ENCODE assay signal across 8 mouse cellular contexts in genomic region chr11:103141101-103141943, GRCm38 (mm10). TPM values are rescaled to one million over a fixed set of nuclear protein-coding genes. Genes with fewer than 3 reads are reported as not detected.
A peak's percentile ranks its signal among the peaks of the same experiment; 100 is the strongest.
DNase-seq lines count a peak whose midpoint lies in the region; ATAC-seq and TF ChIP-seq lines count a peak whose summit lies in the region.

No protein-coding gene starts in this region.

- peaks cover 5% of the 10 kb centered on the region for H3K36me3 ChIP-seq in forebrain, embryonic 16.5 days (ENCODE audit: control insufficient read depth, insufficient read depth)
- H3K36me3 ChIP-seq in hindbrain, embryonic 13.5 days: peaks cover 24% of the 10 kb centered on the region
- peaks cover 17% of the 10 kb centered on the region for H3K36me3 ChIP-seq in limb, embryonic 15.5 days
- peaks cover 22% of the 10 kb centered on the region for H3K36me3 ChIP-seq in midbrain, postnatal 0 days (ENCODE audit: insufficient read depth, low read length)

- H3K4me1 ChIP-seq in forebrain, embryonic 16.5 days (replicated peaks; ENCODE audit: control insufficient read depth, insufficient read depth, low read length): peaks cover 14% of the 10 kb centered on the region
- peaks cover 35% of the 10 kb centered on the region for H3K4me1 ChIP-seq in hindbrain, embryonic 13.5 days (replicated peaks)
- peaks cover 30% of the 10 kb centered on the region for H3K4me1 ChIP-seq in limb, embryonic 15.5 days
- peaks cover 14% of the 10 kb centered on the region; the same call in 1 of the 2 replicates for H3K4me1 ChIP-seq in midbrain, postnatal 0 days (ENCODE audit: insufficient read depth, low read length)

- 32% methylated on average over 11 of the region's 11 CpGs for WGBS in forebrain, embryonic 16.5 days
- WGBS in hindbrain, embryonic 13.5 days: 41% methylated on average over 11 of the region's 11 CpGs
- 28% methylated on average over 11 of the region's 11 CpGs for WGBS in limb, embryonic 15.5 days
- WGBS in midbrain, postnatal 0 days: 30% methylated on average over 11 of the region's 11 CpGs

- H3K9ac ChIP-seq in forebrain, embryonic 16.5 days (replicated peaks; ENCODE audit: low read depth, low read length): 0 out of 2 replicates have a peak overlapping the region, but pooled peaks have one; percentile 35
- peak overlapping the region; percentile 43 for H3K9ac ChIP-seq in hindbrain, embryonic 13.5 days
- no peak overlapping the region for H3K9ac ChIP-seq in limb, embryonic 15.5 days
- H3K9ac ChIP-seq in midbrain, postnatal 0 days (replicated peaks; ENCODE audit: low read length, poor library complexity, severe bottlenecking): peak overlapping the region; percentile 19; the same call in 1 of the 2 replicates

- TF ChIP-seq CTCF in midbrain, postnatal 0 days (IDR thresholded peaks at IDR 0.05): no peak

- DNase-seq in right cerebral cortex, postnatal 10 days (ENCODE audit: low spot score in 2 of 2): peak; percentile 52 to 64
- no peak for DNase-seq in right cerebral cortex, adult 2 months (ENCODE audit: low spot score in 2 of 2)
- peak; percentile 30 for DNase-seq in midbrain, postnatal 0 days (ENCODE audit: low spot score)
- no peak for DNase-seq in left cerebral cortex, adult 18-20 months (ENCODE audit: low spot score in 2 of 2)

- no peak overlapping the region for H3K4me2 ChIP-seq in forebrain, embryonic 16.5 days (ENCODE audit: low read length)
- peak overlapping the region; percentile 15; the same call in 1 of the 2 replicates for H3K4me2 ChIP-seq in hindbrain, embryonic 13.5 days
- H3K4me2 ChIP-seq in limb, embryonic 15.5 days: no peak overlapping the region
- no peak overlapping the region for H3K4me2 ChIP-seq in midbrain, postnatal 0 days (ENCODE audit: low read depth, low read length, poor library complexity, severe bottlenecking)

- ATAC-seq in forebrain, embryonic 16.5 days: no peak
- ATAC-seq in hindbrain, embryonic 13.5 days (ENCODE audit: low FRiP score): 0 out of 2 replicates have a peak, but pooled peaks have one; percentile 16
- no peak for ATAC-seq in limb, embryonic 15.5 days (ENCODE audit: insufficient number of reproducible peaks, low FRiP score, low TSS enrichment, low read depth)
- no peak for ATAC-seq in midbrain, postnatal 0 days (ENCODE audit: low FRiP score)
- no peak for ATAC-seq in granulocyte monocyte progenitor cell, adult 5-6 weeks (replicated peaks; ENCODE audit: poor library complexity, severe bottlenecking)

- no peaks in the 10 kb centered on the region for H3K27me3 ChIP-seq in forebrain, embryonic 16.5 days (replicated peaks; ENCODE audit: control insufficient read depth, insufficient read depth, low read length)
- H3K27me3 ChIP-seq in hindbrain, embryonic 13.5 days: no peaks in the 10 kb centered on the region
- no peaks in the 10 kb centered on the region for H3K27me3 ChIP-seq in limb, embryonic 15.5 days
- H3K27me3 ChIP-seq in midbrain, postnatal 0 days (ENCODE audit: insufficient read depth, low read length): no peaks in the 10 kb centered on the region

- no peaks in the 10 kb centered on the region for H3K9me3 ChIP-seq in forebrain, embryonic 16.5 days (ENCODE audit: control insufficient read depth, low read length)
- no peaks in the 10 kb centered on the region for H3K9me3 ChIP-seq in hindbrain, embryonic 13.5 days
- no peaks in the 10 kb centered on the region for H3K9me3 ChIP-seq in limb, embryonic 15.5 days
- H3K9me3 ChIP-seq in midbrain, postnatal 0 days (ENCODE audit: low read length): no peaks in the 10 kb centered on the region

- H3K4me3 ChIP-seq in forebrain, embryonic 16.5 days (replicated peaks; ENCODE audit: low read length): no peak overlapping the region
- no peak overlapping the region for H3K4me3 ChIP-seq in hindbrain, embryonic 13.5 days
- H3K4me3 ChIP-seq in limb, embryonic 15.5 days: no peak overlapping the region
- no peak overlapping the region for H3K4me3 ChIP-seq in midbrain, postnatal 0 days (ENCODE audit: low read depth, low read length)

- H3K27ac ChIP-seq in forebrain, embryonic 16.5 days (ENCODE audit: low read length): peak overlapping the region; percentile 62
- H3K27ac ChIP-seq in hindbrain, embryonic 13.5 days: peak overlapping the region; percentile 94
- peak overlapping the region; percentile 83 for H3K27ac ChIP-seq in limb, embryonic 15.5 days
- peak overlapping the region; percentile 93 for H3K27ac ChIP-seq in midbrain, postnatal 0 days (ENCODE audit: low read depth, low read length)

RNA-seq across cellular contexts. Expression of gene Hexim2, which starts 9.1 kb away (rescaled TPM):
- 19.9 and 25.9 TPM in 2 replicates for polyA plus RNA-seq in forebrain, embryonic 16.5 days (2015; fragmentation: Nextera tagmentation; extraction: Ambion mirVana)
- polyA plus RNA-seq in hindbrain, embryonic 13.5 days (2015; fragmentation: Nextera tagmentation; extraction: Ambion mirVana): 21.3 and 22.3 TPM in 2 replicates
- polyA plus RNA-seq in limb, embryonic 15.5 days (2015; fragmentation: Nextera tagmentation; extraction: Ambion mirVana): 11.7 and 12.2 TPM in 2 replicates
- 46.3 and 57.8 TPM in 2 replicates for total RNA-seq in midbrain, postnatal 0 days (2014; rRNA removed)
- polyA plus RNA-seq in midbrain, postnatal 0 days (2015; fragmentation: Nextera tagmentation; extraction: Ambion mirVana): 38.0 and 40.5 TPM in 2 replicates
- total RNA-seq in granulocyte monocyte progenitor cell, adult 5-6 weeks (2014; fragmentation: Nextera tagmentation): 2.6 and 6.4 TPM in 2 replicates
- 1.3 and 3.4 TPM in 2 replicates for total RNA-seq in granulocyte monocyte progenitor cell, adult 5-6 weeks (2017)
- total RNA-seq in left cerebral cortex, adult 18-20 months (2021): 10 to 100 TPM; 16.1 to 16.2 TPM

RNA-seq across cellular contexts. Expression of gene Hexim1, which starts 25.3 kb away (rescaled TPM):
- polyA plus RNA-seq in forebrain, embryonic 16.5 days (2015; fragmentation: Nextera tagmentation; extraction: Ambion mirVana): 3.5 and 4.1 TPM in 2 replicates
- polyA plus RNA-seq in hindbrain, embryonic 13.5 days (2015; fragmentation: Nextera tagmentation; extraction: Ambion mirVana): 3.6 and 4.3 TPM in 2 replicates
- 5.0 and 5.8 TPM in 2 replicates for polyA plus RNA-seq in limb, embryonic 15.5 days (2015; fragmentation: Nextera tagmentation; extraction: Ambion mirVana)
- total RNA-seq in midbrain, postnatal 0 days (2014; rRNA removed): 15.5 and 19.1 TPM in 2 replicates
- polyA plus RNA-seq in midbrain, postnatal 0 days (2015; fragmentation: Nextera tagmentation; extraction: Ambion mirVana): 3.2 and 4.5 TPM in 2 replicates
- 9.7 and 13.5 TPM in 2 replicates for total RNA-seq in granulocyte monocyte progenitor cell, adult 5-6 weeks (2014; fragmentation: Nextera tagmentation)
- 28.7 and 31.0 TPM in 2 replicates for total RNA-seq in granulocyte monocyte progenitor cell, adult 5-6 weeks (2017)
- 10 to 100 TPM; 42.6 to 52.8 TPM for total RNA-seq in left cerebral cortex, adult 18-20 months (2021)

RNA-seq across cellular contexts. Expression of gene Fmnl1, which starts 29.6 kb away (rescaled TPM):
- 2.7 and 6.7 TPM in 2 replicates for polyA plus RNA-seq in forebrain, embryonic 16.5 days (2015; fragmentation: Nextera tagmentation; extraction: Ambion mirVana)
- 3.1 and 3.3 TPM in 2 replicates for polyA plus RNA-seq in hindbrain, embryonic 13.5 days (2015; fragmentation: Nextera tagmentation; extraction: Ambion mirVana)
- polyA plus RNA-seq in limb, embryonic 15.5 days (2015; fragmentation: Nextera tagmentation; extraction: Ambion mirVana): 2.4 and 3.0 TPM in 2 replicates
- 12.0 and 14.3 TPM in 2 replicates for total RNA-seq in midbrain, postnatal 0 days (2014; rRNA removed)
- 7.3 and 9.5 TPM in 2 replicates for polyA plus RNA-seq in midbrain, postnatal 0 days (2015; fragmentation: Nextera tagmentation; extraction: Ambion mirVana)
- total RNA-seq in granulocyte monocyte progenitor cell, adult 5-6 weeks (2014; fragmentation: Nextera tagmentation): 58.4 and 94.0 TPM in 2 replicates
- 21.3 and 31.0 TPM in 2 replicates for total RNA-seq in granulocyte monocyte progenitor cell, adult 5-6 weeks (2017)
- total RNA-seq in left cerebral cortex, adult 18-20 months (2021): 100 to 1,000 TPM; 169 to 206 TPM

RNA-seq across cellular contexts. Expression of gene Acbd4, which starts 39.8 kb away (rescaled TPM):
- 17.0 and 17.8 TPM in 2 replicates for polyA plus RNA-seq in forebrain, embryonic 16.5 days (2015; fragmentation: Nextera tagmentation; extraction: Ambion mirVana)
- polyA plus RNA-seq in hindbrain, embryonic 13.5 days (2015; fragmentation: Nextera tagmentation; extraction: Ambion mirVana): 7.3 and 9.0 TPM in 2 replicates
- polyA plus RNA-seq in limb, embryonic 15.5 days (2015; fragmentation: Nextera tagmentation; extraction: Ambion mirVana): 27.8 and 34.6 TPM in 2 replicates
- total RNA-seq in midbrain, postnatal 0 days (2014; rRNA removed): 21.8 and 22.9 TPM in 2 replicates
- 17.5 and 21.8 TPM in 2 replicates for polyA plus RNA-seq in midbrain, postnatal 0 days (2015; fragmentation: Nextera tagmentation; extraction: Ambion mirVana)
- 4.8 and 9.6 TPM in 2 replicates for total RNA-seq in granulocyte monocyte progenitor cell, adult 5-6 weeks (2014; fragmentation: Nextera tagmentation)
- 5.8 and 10.7 TPM in 2 replicates for total RNA-seq in granulocyte monocyte progenitor cell, adult 5-6 weeks (2017)
- total RNA-seq in left cerebral cortex, adult 18-20 months (2021): 10 to 100 TPM; 85.2 to 90.4 TPM

RNA-seq across cellular contexts. Expression of gene Plcd3, which starts 39.9 kb away (rescaled TPM):
- polyA plus RNA-seq in forebrain, embryonic 16.5 days (2015; fragmentation: Nextera tagmentation; extraction: Ambion mirVana): 2.5 and 2.6 TPM in 2 replicates
- 1.5 and 1.9 TPM in 2 replicates for polyA plus RNA-seq in hindbrain, embryonic 13.5 days (2015; fragmentation: Nextera tagmentation; extraction: Ambion mirVana)
- 6.5 and 7.6 TPM in 2 replicates for polyA plus RNA-seq in limb, embryonic 15.5 days (2015; fragmentation: Nextera tagmentation; extraction: Ambion mirVana)
- 9.4 and 9.7 TPM in 2 replicates for total RNA-seq in midbrain, postnatal 0 days (2014; rRNA removed)
- 4.7 and 4.9 TPM in 2 replicates for polyA plus RNA-seq in midbrain, postnatal 0 days (2015; fragmentation: Nextera tagmentation; extraction: Ambion mirVana)
- total RNA-seq in granulocyte monocyte progenitor cell, adult 5-6 weeks (2014; fragmentation: Nextera tagmentation): 0.41 TPM in 1 of 2 replicates, not detected in the other
- total RNA-seq in granulocyte monocyte progenitor cell, adult 5-6 weeks (2017): 3.2 TPM in 1 of 2 replicates, not detected in the other
- total RNA-seq in left cerebral cortex, adult 18-20 months (2021): 10 to 100 TPM; 20.4 to 21.7 TPM

Comparison
In these comparisons a context has a peak if more than half of its experiments do, and no peak if none do; other contexts are left out.
1. DNase-seq: peak in right cerebral cortex, postnatal 10 days (2 of 2) and midbrain, postnatal 0 days (single experiment); none in right cerebral cortex, adult 2 months (0 of 2) and left cerebral cortex, adult 18-20 months (0 of 2).
2. Peak in every context shown above with its lines, with median percentiles within 50 percentile points of each other: H3K27ac ChIP-seq.